Mouse (Mus musculus) lung, postnatal 14 days (tissue): ENCODE results near the gene Btbd3.

Source experiments
- DNase-seq: peaks from one replicate; pipeline ENCODE4 v3.0.0; 2021

Gene Btbd3

GRCm38 (mm10) chr2:138405753-138406528 lies 149.6 kb downstream of the Btbd3 start:
- peak; percentile 5 for DNase-seq

GRCm38 (mm10) chr2:138406703-138407102 lies 150.3 kb downstream of the Btbd3 start:
- no peak for DNase-seq

GRCm38 (mm10) chr2:138412537-138412936 lies 156.2 kb downstream of the Btbd3 start:
- DNase-seq: no peak

- DNase-seq: no peak
These were observed 166.0 kb downstream of the Btbd3 start for GRCm38 (mm10) chr2:138422321-138422720.

GRCm38 (mm10) chr2:138431991-138432390 lies 175.6 kb downstream of the Btbd3 start:
- no peak for DNase-seq

GRCm38 (mm10) chr2:138446466-138446865 lies 190.1 kb downstream of the Btbd3 start:
- no peak for DNase-seq

- no peak for DNase-seq
These were observed 190.6 kb downstream of the Btbd3 start for GRCm38 (mm10) chr2:138446943-138447342.

- no peak for DNase-seq
These were observed 191.3 kb downstream of the Btbd3 start for GRCm38 (mm10) chr2:138447681-138448080.

GRCm38 (mm10) chr2:138468046-138468572 lies 211.7 kb downstream of the Btbd3 start:
- no peak for DNase-seq

- no peak for DNase-seq
These were observed 217.0 kb downstream of the Btbd3 start for GRCm38 (mm10) chr2:138473407-138473806.

- no peak for DNase-seq
These were observed 220.1 kb downstream of the Btbd3 start for GRCm38 (mm10) chr2:138476486-138476885.

GRCm38 (mm10) chr2:138477278-138477677 lies 220.9 kb downstream of the Btbd3 start:
- no peak for DNase-seq

- no peak for DNase-seq
These were observed 226.2 kb downstream of the Btbd3 start for GRCm38 (mm10) chr2:138482541-138482940.

GRCm38 (mm10) chr2:138484871-138485270 lies 228.5 kb downstream of the Btbd3 start:
- DNase-seq: no peak

GRCm38 (mm10) chr2:138490688-138491405 lies 234.5 kb downstream of the Btbd3 start:
- DNase-seq: no peak

GRCm38 (mm10) chr2:138492176-138492575 lies 235.8 kb downstream of the Btbd3 start:
- no peak for DNase-seq

GRCm38 (mm10) chr2:138503866-138504380 lies 247.6 kb downstream of the Btbd3 start:
- DNase-seq: no peak

- DNase-seq: no peak
These were observed 259.2 kb downstream of the Btbd3 start for GRCm38 (mm10) chr2:138515531-138515930.

- DNase-seq: no peak
These were observed 272.1 kb downstream of the Btbd3 start for GRCm38 (mm10) chr2:138528461-138528860.

GRCm38 (mm10) chr2:138531160-138531967 lies 275.0 kb downstream of the Btbd3 start:
- DNase-seq: no peak

- no peak for DNase-seq
These were observed 275.6 kb downstream of the Btbd3 start for GRCm38 (mm10) chr2:138531992-138532391.

GRCm38 (mm10) chr2:138539655-138540054 lies 283.3 kb downstream of the Btbd3 start:
- no peak for DNase-seq

- no peak for DNase-seq
These were observed 292.6 kb downstream of the Btbd3 start for GRCm38 (mm10) chr2:138548990-138549389.
